Mouse (Mus musculus): ENCODE measurements at regions not wholly inside any gene's neighbourhood (a gene's known extent, or its start where the extent isn't known, plus 50 kb on each side); places are given as distances from the start of the nearest gene placed in this dataset.

DNA sequence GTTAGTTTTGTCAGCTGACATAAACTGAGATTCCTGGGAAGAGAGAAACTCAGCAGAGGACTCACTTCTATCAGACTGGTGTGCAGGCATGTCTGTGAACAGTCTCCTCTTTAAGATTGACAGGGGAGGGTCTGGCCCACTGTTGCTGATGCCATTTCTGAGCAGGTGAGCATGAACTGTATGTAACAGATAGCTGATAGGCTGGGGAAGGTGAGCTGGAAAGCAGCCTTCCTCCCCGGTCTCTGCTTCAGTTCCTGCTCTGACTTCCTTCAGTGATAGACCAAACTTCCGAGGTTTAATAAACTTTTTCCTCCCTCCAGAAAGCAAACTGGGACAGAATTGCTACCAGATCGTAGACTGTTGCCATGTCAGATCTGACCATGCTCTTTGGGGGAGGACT is 430.9 kb upstream of the Camk1g start:
- no peak for TF ChIP-seq CTCF (IDR thresholded peaks at IDR 0.05; ENCODE audit: control insufficient read depth, insufficient read depth, low read length)
- TF ChIP-seq POLR2A (IDR thresholded peaks at IDR 0.05; ENCODE audit: borderline replicate concordance, control insufficient read depth, low read depth, low read length): no peak
